Mouse (Mus musculus) thymus, postnatal 4 days (tissue): Measurements from ENCODE around the gene 1700029J07Rik.

ENCODE experiments used
- DNase-seq: peaks from one replicate; pipeline ENCODE4 v3.0.0; 2021

Gene 1700029J07Rik

GRCm38 (mm10) chr8:45975126-45975836, at the start of gene 1700029J07Rik, which contains the start of gene Ufsp2:
TSS of gene 1700029J07Rik (minus strand) at chr8:45975252.
TSS of gene Ufsp2 (plus strand) at chr8:45975528.
- peak; percentile 99 for DNase-seq

- no peak for DNase-seq
These were observed 49.3 kb upstream of the 1700029J07Rik start for GRCm38 (mm10) chr8:46024392-46024791.

DNA sequence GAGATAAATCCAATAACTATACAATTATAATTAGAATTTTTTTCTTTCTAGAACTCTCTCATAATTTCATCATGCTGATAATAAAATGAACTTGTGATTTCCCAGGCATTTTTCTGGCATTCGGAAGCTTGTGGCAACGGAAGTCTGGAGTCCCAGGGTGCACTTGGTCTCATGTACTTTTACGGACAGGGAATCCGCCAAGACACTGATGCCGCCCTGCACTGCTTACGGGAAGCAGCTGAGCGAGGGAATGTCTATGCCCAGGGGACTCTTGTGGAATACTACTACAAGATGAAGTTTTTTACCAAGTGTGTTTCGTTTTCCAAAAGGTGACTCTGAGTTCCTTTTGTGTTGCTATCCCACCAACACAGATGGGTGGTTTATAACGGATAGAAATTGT, 47.7 kb upstream of the 1700029J07Rik start:
- DNase-seq: no peak

DNA sequence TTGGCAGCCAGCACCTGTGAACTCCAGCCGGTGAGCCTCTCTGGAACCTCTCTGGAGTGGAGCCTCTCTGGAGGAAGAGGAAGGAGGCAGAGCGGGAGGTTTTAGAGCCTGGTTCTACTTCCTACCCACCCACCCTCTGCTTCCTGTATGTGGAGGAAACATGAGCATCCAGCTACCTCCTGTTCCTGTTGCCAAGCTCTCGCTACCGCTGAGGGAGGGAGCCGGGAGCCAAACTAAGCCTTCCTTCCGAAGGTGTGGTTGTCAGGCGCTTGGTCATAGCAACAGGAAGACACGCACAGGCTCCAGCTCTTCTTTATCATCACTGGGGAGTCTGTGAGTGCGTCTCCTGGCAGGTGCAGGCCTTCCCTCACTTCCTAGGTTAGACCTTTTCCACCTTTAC, 47.2 kb upstream of the 1700029J07Rik start:
- DNase-seq: no peak

DNA sequence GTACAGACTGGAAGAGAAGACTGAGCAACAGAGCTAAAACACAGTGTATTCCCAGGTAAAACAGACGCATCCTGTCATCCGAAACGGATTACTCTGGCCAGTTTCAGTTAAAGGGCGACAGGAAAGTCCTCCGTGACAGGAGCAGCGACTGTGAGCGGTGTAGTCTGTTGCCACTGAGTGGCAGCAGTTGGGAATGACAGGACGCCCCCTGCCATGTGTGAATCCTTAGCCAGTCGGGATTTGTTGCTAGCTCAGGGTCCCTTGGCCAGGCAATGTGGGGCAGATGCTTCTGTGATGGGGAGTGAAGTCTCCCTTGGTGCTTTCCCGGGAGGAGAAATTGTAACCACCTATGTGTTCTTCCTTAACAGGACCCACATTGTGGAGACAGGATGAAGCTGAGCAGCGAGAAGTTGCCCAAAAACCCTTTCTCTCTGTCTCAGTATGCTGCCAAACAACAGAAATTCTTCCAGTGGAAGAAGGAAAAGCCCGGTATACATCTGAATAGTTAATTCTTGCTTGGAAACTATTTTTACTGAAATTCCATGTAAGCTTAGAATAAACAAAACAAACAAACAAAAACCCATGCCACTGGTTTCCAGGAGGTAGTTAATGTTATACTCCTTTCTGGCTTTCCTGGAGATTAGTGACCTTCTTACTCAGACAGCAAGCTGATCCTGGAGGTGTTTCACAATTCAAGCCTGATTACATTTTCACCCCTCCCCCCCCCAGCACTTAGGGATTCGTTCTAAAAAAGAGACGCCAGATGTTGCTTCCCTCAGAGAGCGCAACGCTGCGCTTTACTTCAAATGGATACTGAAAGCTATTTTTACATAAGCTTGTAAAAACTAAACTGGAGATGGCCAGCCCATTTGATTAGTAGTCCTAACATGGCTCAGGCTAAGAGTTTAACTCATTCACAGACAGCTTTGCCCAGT, 36.0 kb upstream of the 1700029J07Rik start:
- no peak for DNase-seq

DNA sequence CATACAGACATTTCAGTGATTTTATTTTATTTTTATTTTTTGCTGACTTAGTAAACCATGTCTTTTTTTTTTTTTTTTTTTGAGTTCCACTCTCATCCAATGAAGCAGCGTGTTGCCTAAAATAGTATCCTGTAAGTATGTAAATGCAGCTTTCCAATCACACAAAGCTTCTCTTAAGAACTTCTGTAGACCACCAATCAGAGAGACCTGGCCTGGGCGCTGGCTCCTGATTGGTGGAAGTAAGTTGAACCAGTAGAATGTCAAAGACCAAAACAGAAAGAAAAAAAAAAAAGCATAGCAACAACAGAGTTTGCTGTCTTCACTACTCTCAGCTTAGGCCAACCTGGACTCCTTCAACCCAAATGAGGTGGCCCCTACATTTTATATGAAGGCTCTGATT, 35.3 kb upstream of the 1700029J07Rik start:
- no peak for DNase-seq

GRCm38 (mm10) chr8:46007050-46007672, 32.1 kb upstream of the 1700029J07Rik start:
- DNase-seq: no peak

GRCm38 (mm10) chr8:46005596-46005995, 30.5 kb upstream of the 1700029J07Rik start, which contains the start of gene Ankrd37:
TSS of gene Ankrd37 (minus strand) at chr8:46005707.
- no peak for DNase-seq

GRCm38 (mm10) chr8:45999784-46000705, 25.0 kb upstream of the 1700029J07Rik start:
- DNase-seq: peak; percentile 99

DNA sequence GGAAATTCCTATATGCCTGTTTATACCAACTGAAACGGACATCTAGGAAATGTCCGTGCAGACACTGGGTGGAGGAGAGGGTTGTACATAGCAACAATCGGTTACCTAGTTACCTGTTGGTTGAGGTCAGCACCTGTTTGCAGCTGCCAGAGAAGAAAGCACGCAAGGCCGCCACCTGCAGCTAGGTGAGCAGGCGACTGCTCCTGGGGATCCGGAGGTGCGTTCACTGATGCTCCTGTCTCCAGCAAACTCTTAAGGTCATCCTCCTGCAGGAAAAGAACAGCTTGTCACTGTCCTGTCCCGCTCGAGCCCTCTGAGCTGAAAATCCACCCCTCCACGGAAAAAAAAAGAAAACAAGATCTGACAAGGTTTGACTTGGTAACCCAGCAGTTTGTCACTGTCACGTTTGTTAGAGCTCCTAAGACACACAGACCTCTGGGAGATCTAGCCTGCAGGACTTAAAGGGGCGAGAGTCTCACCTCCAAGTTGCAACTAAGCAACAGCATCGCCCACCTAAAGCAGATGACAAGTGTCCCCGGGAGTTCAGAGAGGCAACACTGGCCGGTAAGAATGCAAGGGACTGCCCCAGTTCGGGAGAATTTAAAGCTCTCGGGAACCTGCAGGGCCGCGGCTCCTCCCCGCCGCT, 24.2 kb upstream of the 1700029J07Rik start, which contains the start of gene Lrp2bp:
TSS of gene Lrp2bp (plus strand) at position 166 of the 646 bp plus-strand sequence.
- DNase-seq: peak; percentile 44

- DNase-seq: no peak
These were observed 23.2 kb upstream of the 1700029J07Rik start for GRCm38 (mm10) chr8:45998228-45998627.

- DNase-seq: no peak
These were observed 20.5 kb upstream of the 1700029J07Rik start for GRCm38 (mm10) chr8:45995576-45995975.

DNA sequence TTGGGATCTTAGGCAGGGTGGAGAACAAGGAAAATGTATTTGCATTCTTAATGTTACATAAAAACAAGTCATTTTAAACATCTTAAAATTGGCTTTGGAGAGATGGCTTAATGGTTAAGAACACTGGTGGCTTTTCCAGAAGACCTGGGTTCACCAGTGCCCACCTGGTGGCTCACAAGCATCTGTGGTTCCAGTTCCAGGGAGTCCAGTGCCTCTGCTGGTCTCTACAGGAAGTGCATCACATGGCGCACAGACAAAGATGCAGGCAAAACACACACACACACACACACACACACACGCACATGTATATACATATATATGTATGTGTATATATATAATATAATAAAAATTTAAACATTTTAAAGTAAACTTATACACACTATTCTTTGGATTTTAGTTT, 19.1 kb upstream of the 1700029J07Rik start:
- peak; percentile 61 for DNase-seq

DNA sequence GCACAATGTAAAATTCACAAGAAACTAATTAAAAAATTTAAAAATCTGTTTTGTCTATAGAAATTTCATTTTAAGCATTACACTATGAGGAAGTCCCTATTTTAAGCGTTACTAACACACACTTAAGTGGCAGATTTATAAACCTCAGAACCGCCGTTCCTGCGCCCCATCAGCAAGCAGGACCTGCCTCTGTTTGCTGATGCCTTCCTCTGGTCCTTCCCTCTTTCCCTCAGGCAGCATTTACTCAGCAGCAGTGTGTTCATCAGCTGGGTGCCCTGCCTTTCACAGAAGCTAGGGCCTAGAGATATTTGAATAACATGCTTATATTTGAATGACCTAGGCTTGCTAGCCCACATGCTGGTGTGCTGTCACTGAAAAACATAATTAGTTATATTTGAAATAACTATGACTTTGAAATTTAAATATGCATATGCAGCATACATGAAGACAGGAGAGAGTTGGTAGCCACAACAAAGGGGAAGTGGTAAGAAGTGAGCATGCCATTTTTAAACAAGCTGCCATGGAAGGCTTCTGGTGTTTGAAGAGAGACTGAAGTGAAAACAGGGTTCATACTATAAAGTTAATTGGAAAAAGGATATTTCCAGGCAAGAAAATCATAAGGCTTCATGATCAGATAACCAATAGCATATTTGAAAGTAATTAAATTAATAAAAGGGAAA, 15.7 kb upstream of the 1700029J07Rik start:
- DNase-seq: no peak

- DNase-seq: no peak
These were observed 13.1 kb upstream of the 1700029J07Rik start for GRCm38 (mm10) chr8:45988189-45988588.

GRCm38 (mm10) chr8:45986665-45987064, 11.6 kb upstream of the 1700029J07Rik start:
- DNase-seq: no peak

DNA sequence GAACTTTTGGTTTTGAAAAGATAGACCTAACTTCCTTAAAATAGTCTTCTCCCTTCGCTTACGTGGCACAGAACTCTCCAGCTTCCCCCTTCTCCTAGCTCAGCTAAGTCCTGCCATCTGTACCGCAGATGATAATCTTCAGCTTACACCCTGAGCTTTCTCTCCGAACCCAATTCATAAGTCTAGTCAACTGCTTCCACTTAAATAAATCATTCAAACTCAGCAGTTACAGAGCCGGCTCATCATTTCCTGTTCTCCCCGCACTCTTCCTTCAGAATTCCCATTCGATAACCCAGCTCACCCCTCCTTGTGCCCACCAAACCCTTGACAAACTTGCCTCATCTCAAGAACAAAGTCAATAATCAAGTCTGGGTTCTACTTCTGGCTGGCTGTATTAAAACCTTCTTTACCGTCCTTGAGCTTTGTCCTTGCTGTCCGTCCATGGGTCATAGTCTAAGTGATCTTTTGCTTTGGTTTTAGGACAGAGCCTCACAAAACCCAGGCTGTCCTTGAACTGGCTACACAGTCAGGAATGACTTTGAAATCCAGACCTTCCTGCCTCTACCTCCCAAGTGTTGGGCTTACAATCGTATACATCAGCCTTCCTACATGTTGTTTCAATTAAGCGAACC, 901 bp upstream of the 1700029J07Rik start:
- no peak for DNase-seq

DNA sequence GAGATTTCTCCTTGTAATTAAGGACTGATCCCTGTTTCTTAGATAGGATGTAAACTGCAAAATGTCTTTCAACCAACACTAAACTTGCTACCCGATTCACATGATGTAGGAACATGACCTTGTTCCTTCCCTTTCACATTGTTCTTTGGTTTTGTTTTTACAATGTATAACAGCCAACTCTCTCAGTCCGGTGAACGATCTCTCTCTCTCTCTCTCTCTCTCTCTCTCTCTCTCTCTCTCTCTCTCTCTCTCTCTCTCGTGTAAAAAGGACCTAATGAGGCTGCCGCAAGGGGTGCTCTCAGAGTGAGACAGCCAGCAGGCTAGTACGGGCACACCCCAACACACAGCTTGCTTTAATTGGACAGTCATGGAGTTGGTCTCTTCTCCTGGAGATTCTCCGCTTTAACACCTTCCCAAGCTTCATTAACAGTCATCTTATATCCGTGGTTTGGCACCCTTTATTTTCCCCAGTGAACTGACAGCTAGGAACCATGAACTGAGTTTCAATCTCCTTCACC, 1.0 kb downstream of the 1700029J07Rik start:
- no peak for DNase-seq

- DNase-seq: peak; percentile 23
These were observed 4.2 kb downstream of the 1700029J07Rik start for GRCm38 (mm10) chr8:45970894-45971293.

- no peak for DNase-seq
These were observed 24.4 kb downstream of the 1700029J07Rik start for GRCm38 (mm10) chr8:45950622-45951021.
